Mouse (Mus musculus): ENCODE results near the gene Nfix. TPM values are rescaled to one million over a fixed set of nuclear protein-coding genes. Genes with fewer than 3 reads are reported as not detected.

Nfix gene
- polyA plus RNA-seq, 1 experiment from 2014 or later = 36.6 TPM

- H3K27ac ChIP-seq (replicated peaks) = no peak overlapping the region
- 69% methylated on average over 10 of the region's 10 CpGs for WGBS
- no peaks in the 10 kb centered on the region for H3K27me3 ChIP-seq (ENCODE audit: control insufficient read depth, insufficient read depth, low read length)
- DNase-seq (ENCODE audit: low spot score) = no peak
- H3K4me3 ChIP-seq (ENCODE audit: low read depth, low read length) = no peak overlapping the region
- ATAC-seq (ENCODE audit: low FRiP score, low TSS enrichment) = no peak
- H3K36me3 ChIP-seq (ENCODE audit: control insufficient read depth, insufficient read depth, low read length) = 0 out of 2 replicates have a peak, but pooled peaks cover 2% of the 10 kb centered on the region
- no peak overlapping the region for H3K9ac ChIP-seq (ENCODE audit: low read length)
- H3K4me1 ChIP-seq (replicated peaks; ENCODE audit: control insufficient read depth, insufficient read depth) = peaks cover 26% of the 10 kb centered on the region
- TF ChIP-seq EP300 (optimal IDR thresholded peaks at IDR 0.05) = no peak
- TF ChIP-seq CTCF (IDR thresholded peaks at IDR 0.05; ENCODE audit: low read depth) = no peak
- H3K4me2 ChIP-seq (replicated peaks; ENCODE audit: low read depth) = no peak overlapping the region
- no peaks in the 10 kb centered on the region for H3K9me3 ChIP-seq (ENCODE audit: control insufficient read depth, low read length)
Observed at GRCm38 (mm10) chr8:84782680-84783079, 17.5 kb downstream of the Nfix start.

GRCm38 (mm10) chr8:84781686-84782505 is 18.2 kb downstream of the Nfix start:
- Histone ChIP-seq H3K4me1 (replicated peaks; ENCODE audit: control insufficient read depth, insufficient read depth) (peaks cover 23% of the 10 kb centered on the region), H3K27ac (replicated peaks) (peak overlapping the region; percentile 63), H3K4me2 (replicated peaks; ENCODE audit: low read depth) (no peak overlapping the region), H3K9ac (ENCODE audit: low read length) (no peak overlapping the region), H3K27me3 (ENCODE audit: control insufficient read depth, insufficient read depth, low read length) (no peaks in the 10 kb centered on the region), H3K9me3 (ENCODE audit: control insufficient read depth, low read length) (no peaks in the 10 kb centered on the region), H3K36me3 (ENCODE audit: control insufficient read depth, insufficient read depth, low read length) (no peaks in the 10 kb centered on the region), H3K4me3 (ENCODE audit: low read depth, low read length) (no peak overlapping the region)
- DNase-seq (ENCODE audit: low spot score) = no peak
- no peak for TF ChIP-seq CTCF (IDR thresholded peaks at IDR 0.05; ENCODE audit: low read depth)
- no peak for TF ChIP-seq EP300 (optimal IDR thresholded peaks at IDR 0.05)
- no peak for ATAC-seq (ENCODE audit: low FRiP score, low TSS enrichment)
- WGBS = 62% methylated on average over 5 of the region's 5 CpGs

DNA sequence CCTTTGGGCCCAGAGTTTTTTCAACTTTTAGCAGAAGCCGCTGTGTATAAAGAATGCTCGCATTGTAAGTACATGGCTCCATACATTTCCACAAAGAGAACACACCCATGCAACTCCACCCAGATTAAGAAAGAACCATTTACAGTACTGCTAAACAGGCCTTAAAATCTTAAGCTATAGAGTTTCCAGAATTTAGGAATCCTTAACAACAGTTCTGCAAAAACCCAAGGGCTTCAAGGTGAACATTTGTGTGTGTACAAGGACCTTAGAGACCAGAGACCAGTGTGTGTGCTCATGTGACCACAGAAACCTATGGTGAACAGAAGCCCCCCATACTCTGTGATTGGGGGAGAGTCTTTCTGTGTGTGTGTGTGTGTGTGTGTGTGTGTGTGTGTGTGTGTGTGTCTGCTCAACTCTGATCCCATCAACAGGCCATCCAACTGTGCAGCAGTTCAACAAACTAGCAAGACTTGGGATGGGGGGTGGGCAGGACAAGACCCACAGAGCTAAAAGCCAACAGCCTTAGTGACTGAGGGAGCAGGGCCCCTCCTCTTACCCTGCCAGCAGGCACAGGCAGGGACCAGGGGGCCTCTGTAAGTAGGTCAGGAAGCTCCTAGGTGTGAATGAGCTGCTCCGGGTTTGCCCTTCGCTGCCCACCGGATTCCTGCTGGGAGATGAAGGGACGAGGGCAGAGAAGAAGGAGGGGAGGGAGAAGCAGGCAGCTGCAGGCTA is 19.0 kb downstream of the Nfix start:
- H3K36me3 ChIP-seq (ENCODE audit: control insufficient read depth, insufficient read depth, low read length) = no peaks in the 10 kb centered on the region
- DNase-seq (ENCODE audit: low spot score) (no peak), ATAC-seq (ENCODE audit: low FRiP score, low TSS enrichment) (no peak)
- no peak overlapping the region for H3K4me2 ChIP-seq (replicated peaks; ENCODE audit: low read depth)
- H3K9ac ChIP-seq (ENCODE audit: low read length) = no peak overlapping the region
- WGBS = 57% methylated on average over 6 of the region's 6 CpGs
- TF ChIP-seq EP300 (optimal IDR thresholded peaks at IDR 0.05) (no peak), CTCF (IDR thresholded peaks at IDR 0.05; ENCODE audit: low read depth) (no peak)
- no peaks in the 10 kb centered on the region for H3K9me3 ChIP-seq (ENCODE audit: control insufficient read depth, low read length)
- peaks cover 19% of the 10 kb centered on the region for H3K4me1 ChIP-seq (replicated peaks; ENCODE audit: control insufficient read depth, insufficient read depth)
- peak overlapping the region; percentile 63 for H3K27ac ChIP-seq (replicated peaks)
- H3K4me3 ChIP-seq (ENCODE audit: low read depth, low read length) = no peak overlapping the region
- no peaks in the 10 kb centered on the region for H3K27me3 ChIP-seq (ENCODE audit: control insufficient read depth, insufficient read depth, low read length)

GRCm38 (mm10) chr8:84780225-84780555 is 20.0 kb downstream of the Nfix start:
- Histone ChIP-seq H3K9ac (ENCODE audit: low read length) (no peak overlapping the region), H3K27ac (replicated peaks) (no peak overlapping the region), H3K4me2 (replicated peaks; ENCODE audit: low read depth) (0 out of 2 replicates have a peak overlapping the region, but pooled peaks have one; percentile 14), H3K4me1 (replicated peaks; ENCODE audit: control insufficient read depth, insufficient read depth) (peaks cover 22% of the 10 kb centered on the region), H3K9me3 (ENCODE audit: control insufficient read depth, low read length) (no peaks in the 10 kb centered on the region), H3K36me3 (ENCODE audit: control insufficient read depth, insufficient read depth, low read length) (no peaks in the 10 kb centered on the region), H3K4me3 (ENCODE audit: low read depth, low read length) (no peak overlapping the region), H3K27me3 (ENCODE audit: control insufficient read depth, insufficient read depth, low read length) (no peaks in the 10 kb centered on the region)
- no peak for ATAC-seq (ENCODE audit: low FRiP score, low TSS enrichment)
- no peak for TF ChIP-seq CTCF (IDR thresholded peaks at IDR 0.05; ENCODE audit: low read depth)
- no peak for TF ChIP-seq EP300 (optimal IDR thresholded peaks at IDR 0.05)
- 66% methylated on average over 13 of the region's 13 CpGs for WGBS
- no peak for DNase-seq (ENCODE audit: low spot score)

DNA sequence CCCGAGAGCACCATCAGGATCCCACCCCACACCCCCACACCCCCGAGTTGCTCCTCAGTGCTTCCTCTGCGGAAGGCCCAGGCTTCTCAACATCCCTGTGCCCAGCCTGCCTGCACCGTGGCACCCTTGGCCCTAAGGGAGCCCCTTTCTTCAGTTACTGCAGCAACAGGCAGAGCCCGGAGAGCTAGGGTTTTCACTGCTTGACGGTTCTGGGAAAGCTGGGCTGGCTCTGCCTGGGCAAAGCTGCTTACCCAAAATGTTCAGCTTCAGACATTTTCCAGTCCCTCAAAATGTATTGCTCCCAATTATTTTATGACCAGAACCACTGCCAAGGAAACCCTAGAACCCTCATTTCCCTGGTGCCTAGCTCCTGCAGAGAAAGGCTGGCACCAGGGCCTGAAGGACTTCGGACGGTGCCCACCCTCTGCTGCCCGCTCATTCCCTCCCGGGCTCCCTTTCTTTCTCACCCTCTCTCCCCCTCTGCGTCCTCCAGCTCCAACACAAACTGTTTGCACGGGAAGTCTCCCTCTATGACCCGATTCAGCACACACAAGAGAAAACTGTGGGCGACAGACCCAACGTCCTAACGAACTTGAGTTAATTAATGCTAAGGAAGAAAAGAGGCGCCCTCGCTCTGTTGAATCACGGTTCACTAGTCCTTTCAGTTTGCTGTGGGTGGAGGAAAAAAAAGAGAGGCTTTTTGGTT is 20.5 kb downstream of the Nfix start:
- TF ChIP-seq EP300 (optimal IDR thresholded peaks at IDR 0.05) = no peak
- TF ChIP-seq CTCF (IDR thresholded peaks at IDR 0.05; ENCODE audit: low read depth) = no peak
- Histone ChIP-seq H3K27ac (replicated peaks) (0 out of 2 replicates have a peak overlapping the region, but pooled peaks have one; percentile 63), H3K9me3 (ENCODE audit: control insufficient read depth, low read length) (no peaks in the 10 kb centered on the region), H3K4me3 (ENCODE audit: low read depth, low read length) (no peak overlapping the region), H3K4me1 (replicated peaks; ENCODE audit: control insufficient read depth, insufficient read depth) (peaks cover 19% of the 10 kb centered on the region), H3K27me3 (ENCODE audit: control insufficient read depth, insufficient read depth, low read length) (no peaks in the 10 kb centered on the region), H3K36me3 (ENCODE audit: control insufficient read depth, insufficient read depth, low read length) (no peaks in the 10 kb centered on the region), H3K4me2 (replicated peaks; ENCODE audit: low read depth) (peak overlapping the region; percentile 14; the same call in 1 of the 2 replicates), H3K9ac (ENCODE audit: low read length) (no peak overlapping the region)
- DNase-seq (ENCODE audit: low spot score) (no peak), ATAC-seq (ENCODE audit: low FRiP score, low TSS enrichment) (no peak)
- 57% methylated on average over 19 of the region's 19 CpGs for WGBS

All from stomach, postnatal 0 days (tissue).